8 mouse cellular contexts compared by ENCODE assay signal in the genomic region with DNA sequence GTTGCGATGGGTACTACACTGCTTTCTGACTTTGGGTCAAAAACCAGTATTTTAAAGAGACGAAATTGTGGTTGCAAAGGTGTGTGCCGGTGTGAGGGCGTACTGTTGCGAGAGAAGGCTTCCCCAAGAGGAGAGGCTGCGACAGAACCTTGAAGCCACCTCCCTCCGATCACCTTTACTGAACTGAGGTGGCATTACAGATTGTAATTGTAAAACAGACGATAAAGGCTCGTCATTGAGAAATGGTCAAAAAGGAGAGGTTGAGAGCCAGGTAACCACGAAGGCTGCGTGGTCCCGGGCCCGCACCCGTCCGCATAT. TPM values are rescaled to one million over a fixed set of nuclear protein-coding genes. Genes with fewer than 3 reads are reported as not detected.
A peak's percentile ranks its signal among the peaks of the same experiment; 100 is the strongest.
DNase-seq lines count a peak whose midpoint lies in the region; ATAC-seq and TF ChIP-seq lines count a peak whose summit lies in the region.

No protein-coding gene starts in this region.

- H3K36me3 ChIP-seq in heart, embryonic 14.5 days (ENCODE audit: control insufficient read depth, insufficient read depth, low read length): peaks cover 4% of the 10 kb centered on the region; the same call in 1 of the 2 replicates
- H3K36me3 ChIP-seq in E14TG2a.4 (ENCODE audit: insufficient read depth, low read length): no peaks in the 10 kb centered on the region
- H3K36me3 ChIP-seq in liver, embryonic 11.5 days (ENCODE audit: control insufficient read depth, insufficient read depth, low read length): no peaks in the 10 kb centered on the region
- H3K36me3 ChIP-seq in stomach, embryonic 16.5 days (ENCODE audit: control insufficient read depth, insufficient read depth, low read length): no peaks in the 10 kb centered on the region

- peak overlapping the region; percentile 90 for H3K4me2 ChIP-seq in heart, embryonic 14.5 days (ENCODE audit: low read length)
- peak overlapping the region; percentile 87 for H3K4me2 ChIP-seq in liver, embryonic 11.5 days
- peak overlapping the region; percentile 72 for H3K4me2 ChIP-seq in stomach, embryonic 16.5 days (ENCODE audit: low read depth, low read length)

- peak overlapping the region; percentile 93 for H3K9ac ChIP-seq in heart, embryonic 14.5 days (ENCODE audit: low read length)
- peak overlapping the region; percentile 85 for H3K9ac ChIP-seq in liver, embryonic 11.5 days (ENCODE audit: low read depth, low read length)
- H3K9ac ChIP-seq in stomach, embryonic 16.5 days (ENCODE audit: low read length): peak overlapping the region; percentile 91

- no peak for ATAC-seq in heart, embryonic 14.5 days (ENCODE audit: insufficient number of reproducible peaks, insufficient read depth, low FRiP score, low read depth)
- ATAC-seq in erythroid progenitor cell, adult 5-6 weeks (replicated peaks; ENCODE audit: low FRiP score, poor library complexity, severe bottlenecking): peak; percentile 58
- ATAC-seq in liver, embryonic 11.5 days (replicated peaks; ENCODE audit: low FRiP score): peak; percentile 23
- ATAC-seq in stomach, embryonic 16.5 days (ENCODE audit: insufficient read depth, low FRiP score): no peak

- no peaks in the 10 kb centered on the region for H3K27me3 ChIP-seq in heart, embryonic 14.5 days (ENCODE audit: control insufficient read depth, insufficient read depth, low read length)
- peaks cover 3% of the 10 kb centered on the region; the same call in 1 of the 2 replicates for H3K27me3 ChIP-seq in E14TG2a.4 (ENCODE audit: insufficient read depth, low read length)
- H3K27me3 ChIP-seq in liver, embryonic 11.5 days (replicated peaks; ENCODE audit: control insufficient read depth, insufficient read depth, low read length): no peaks in the 10 kb centered on the region
- no peaks in the 10 kb centered on the region for H3K27me3 ChIP-seq in stomach, embryonic 16.5 days (ENCODE audit: control insufficient read depth, insufficient read depth, low read length)

- no peak for TF ChIP-seq CTCF in E14TG2a.4 (conservative IDR thresholded peaks at IDR 0.05; ENCODE audit: low read length)

- DNase-seq in heart, postnatal 4 days: no peak
- DNase-seq in liver, embryonic 11.5 days (ENCODE audit: low spot score): no peak
- DNase-seq in gastrocnemius, postnatal 10 days: no peak
- DNase-seq in ovary, postnatal 36 days (ENCODE audit: low spot score): no peak

- no peaks in the 10 kb centered on the region for H3K9me3 ChIP-seq in heart, embryonic 14.5 days (ENCODE audit: control insufficient read depth, low read length)
- no peaks in the 10 kb centered on the region for H3K9me3 ChIP-seq in E14TG2a.4 (ENCODE audit: low read length)
- no peaks in the 10 kb centered on the region for H3K9me3 ChIP-seq in liver, embryonic 11.5 days (ENCODE audit: control insufficient read depth, low read length)
- no peaks in the 10 kb centered on the region for H3K9me3 ChIP-seq in stomach, embryonic 16.5 days (replicated peaks; ENCODE audit: control insufficient read depth, low read length)

- peak overlapping the region; percentile 81 to 94 for H3K27ac ChIP-seq in heart, embryonic 14.5 days (replicated peaks in 1 of 2; ENCODE audit: control insufficient read depth in 1 of 2, insufficient read depth in 1 of 2, low read depth in 2 of 2, low read length in 2 of 2)
- H3K27ac ChIP-seq in liver, embryonic 11.5 days (ENCODE audit: low read depth, low read length): peak overlapping the region; percentile 94
- H3K27ac ChIP-seq in stomach, embryonic 16.5 days (ENCODE audit: low read length): peak overlapping the region; percentile 93

- WGBS in heart, embryonic 14.5 days: under 1% methylated on average over 15 of the region's 15 CpGs
- 2% methylated on average over 15 of the region's 15 CpGs for whole genome bisulfite sequencing in liver, embryonic 11.5 days
- 2% methylated on average over 15 of the region's 15 CpGs for whole genome bisulfite sequencing in stomach, embryonic 16.5 days

- peaks cover 0 to 16% of the 10 kb centered on the region in 2 experiments; a peak in 3 of 4 replicates for H3K4me1 ChIP-seq in heart, embryonic 14.5 days (ENCODE audit: control insufficient read depth in 2 of 2, insufficient read depth in 2 of 2, low read length in 2 of 2)
- peaks cover 19% of the 10 kb centered on the region for H3K4me1 ChIP-seq in E14TG2a.4 (replicated peaks; ENCODE audit: low read depth, low read length)
- H3K4me1 ChIP-seq in liver, embryonic 11.5 days (replicated peaks; ENCODE audit: control insufficient read depth, insufficient read depth, low read length): peaks cover 11% of the 10 kb centered on the region
- peaks cover 6% of the 10 kb centered on the region; the same call in 1 of the 2 replicates for H3K4me1 ChIP-seq in stomach, embryonic 16.5 days (ENCODE audit: control insufficient read depth, insufficient read depth, low read length)

- H3K4me3 ChIP-seq in heart, embryonic 14.5 days (ENCODE audit: control insufficient read depth in 1 of 2, insufficient read depth in 1 of 2, low read depth in 1 of 2, low read length in 2 of 2): peak overlapping the region; percentile 62 to 87
- peak overlapping the region; percentile 89 for H3K4me3 ChIP-seq in E14TG2a.4 (replicated peaks; ENCODE audit: low read length)
- peak overlapping the region; percentile 85 for H3K4me3 ChIP-seq in liver, embryonic 11.5 days (ENCODE audit: low read depth, low read length)
- peak overlapping the region; percentile 88 for H3K4me3 ChIP-seq in stomach, embryonic 16.5 days (replicated peaks; ENCODE audit: low read length)

RNA-seq across cellular contexts. Expression of a gene that starts 0.6 kb away (rescaled TPM):
- polyA plus RNA-seq in heart, embryonic 14.5 days (2014; fragmentation: Nextera tagmentation; extraction: Ambion mirVana): 30.4 and 30.6 TPM in 2 replicates
- 10 to 100 TPM; 27.2 to 29.0 TPM for total RNA-seq in heart, postnatal 4 days (2021)
- 20.2 and 33.1 TPM in 2 replicates for total RNA-seq in erythroid progenitor cell, adult 5-6 weeks (2015; ENCODE audit: low replicate concordance)
- 17.8 and 21.6 TPM in 2 replicates for total RNA-seq in erythroid progenitor cell, adult 5-6 weeks (2017; ENCODE audit: low replicate concordance)
- polyA plus RNA-seq in liver, embryonic 11.5 days (2014; fragmentation: Nextera tagmentation; extraction: Ambion mirVana): 19.6 and 23.9 TPM in 2 replicates
- polyA plus RNA-seq in stomach, embryonic 16.5 days (2015; fragmentation: Nextera tagmentation; extraction: Ambion mirVana): 35.6 and 36.0 TPM in 2 replicates
- 10 to 100 TPM; 17.3 to 19.7 TPM for total RNA-seq in gastrocnemius, postnatal 10 days (2021)

RNA-seq across cellular contexts. Expression of a gene that starts 18.2 kb away (rescaled TPM):
- 0.94 TPM in 1 of 2 replicates, not detected in the other for polyA plus RNA-seq in heart, embryonic 14.5 days (2014; fragmentation: Nextera tagmentation; extraction: Ambion mirVana)
- total RNA-seq in heart, postnatal 4 days (2021): 1 to 10 TPM in 1 of 2 experiments, under 1 TPM in 1; 0.90 to 1.3 TPM
- not detected in 2 replicates for total RNA-seq in erythroid progenitor cell, adult 5-6 weeks (2015; ENCODE audit: low replicate concordance)
- total RNA-seq in erythroid progenitor cell, adult 5-6 weeks (2017; ENCODE audit: low replicate concordance): 3.6 TPM in 1 of 2 replicates, not detected in the other
- not detected in 2 replicates for polyA plus RNA-seq in liver, embryonic 11.5 days (2014; fragmentation: Nextera tagmentation; extraction: Ambion mirVana)
- polyA plus RNA-seq in stomach, embryonic 16.5 days (2015; fragmentation: Nextera tagmentation; extraction: Ambion mirVana): 0.40 and 1.2 TPM in 2 replicates
- total RNA-seq in gastrocnemius, postnatal 10 days (2021): not detected

RNA-seq across cellular contexts. Expression of a gene that starts 44.2 kb away (rescaled TPM):
- polyA plus RNA-seq in heart, embryonic 14.5 days (2014; fragmentation: Nextera tagmentation; extraction: Ambion mirVana): 50.8 and 60.3 TPM in 2 replicates
- total RNA-seq in heart, postnatal 4 days (2021): 100 to 1,000 TPM in 1 of 2 experiments, 10 to 100 TPM in 1; 96.9 to 107 TPM
- total RNA-seq in erythroid progenitor cell, adult 5-6 weeks (2015; ENCODE audit: low replicate concordance): 80.0 and 119 TPM in 2 replicates
- total RNA-seq in erythroid progenitor cell, adult 5-6 weeks (2017; ENCODE audit: low replicate concordance): 69.6 and 108 TPM in 2 replicates
- polyA plus RNA-seq in liver, embryonic 11.5 days (2014; fragmentation: Nextera tagmentation; extraction: Ambion mirVana): 116 and 124 TPM in 2 replicates
- 79.8 and 87.4 TPM in 2 replicates for polyA plus RNA-seq in stomach, embryonic 16.5 days (2015; fragmentation: Nextera tagmentation; extraction: Ambion mirVana)
- 10 to 100 TPM; 65.8 to 77.3 TPM for total RNA-seq in gastrocnemius, postnatal 10 days (2021)

Comparison
In these comparisons a context has a peak if more than half of its experiments do, and no peak if none do; other contexts are left out.
1. ATAC-seq: peak in erythroid progenitor cell, adult 5-6 weeks (single experiment) and liver, embryonic 11.5 days (single experiment); none in heart, embryonic 14.5 days (single experiment) and stomach, embryonic 16.5 days (single experiment).
2. Peak in every context shown above with its lines, with median percentiles within 50 percentile points of each other: H3K27ac ChIP-seq, H3K4me2 ChIP-seq, H3K4me3 ChIP-seq and H3K9ac ChIP-seq.